Mouse (Mus musculus): Measurements from ENCODE around the gene Nup107. TPM values are rescaled to one million over a fixed set of nuclear protein-coding genes. Genes with fewer than 3 reads are reported as not detected.

Gene Nup107
- total RNA-seq, 2 experiments from 2014 or later = 85.6 to 111 TPM

- no peak for ATAC-seq (replicated peaks; ENCODE audit: poor library complexity)
Measured at GRCm38 (mm10) chr10:117753711-117754608, 38.5 kb downstream of the Nup107 start.

GRCm38 (mm10) chr10:117752851-117753647 is 39.5 kb downstream of the Nup107 start:
- ATAC-seq (replicated peaks; ENCODE audit: poor library complexity) = no peak

- no peak for ATAC-seq (replicated peaks; ENCODE audit: poor library complexity)
Measured at GRCm38 (mm10) chr10:117752304-117752821, 40.1 kb downstream of the Nup107 start.

- ATAC-seq (replicated peaks; ENCODE audit: poor library complexity) = no peak
Measured at GRCm38 (mm10) chr10:117751744-117752143, 40.8 kb downstream of the Nup107 start.

GRCm38 (mm10) chr10:117751282-117751610 is 41.3 kb downstream of the Nup107 start:
- ATAC-seq (replicated peaks; ENCODE audit: poor library complexity) = no peak

- ATAC-seq (replicated peaks; ENCODE audit: poor library complexity) = no peak
Measured at GRCm38 (mm10) chr10:117750529-117751281, 41.8 kb downstream of the Nup107 start.

- ATAC-seq (replicated peaks; ENCODE audit: poor library complexity) = no peak
Measured at GRCm38 (mm10) chr10:117749787-117750343, 42.6 kb downstream of the Nup107 start.

- ATAC-seq (replicated peaks; ENCODE audit: poor library complexity) = no peak
Measured at GRCm38 (mm10) chr10:117749050-117749686, 43.3 kb downstream of the Nup107 start.

- no peak for ATAC-seq (replicated peaks; ENCODE audit: poor library complexity)
Measured at GRCm38 (mm10) chr10:117748276-117749049, 44.0 kb downstream of the Nup107 start.

- ATAC-seq (replicated peaks; ENCODE audit: poor library complexity) = no peak
Measured at GRCm38 (mm10) chr10:117747711-117748110, 44.8 kb downstream of the Nup107 start.

- peak; percentile 89 for ATAC-seq (replicated peaks; ENCODE audit: poor library complexity)
Measured at GRCm38 (mm10) chr10:117746297-117746883, 46.1 kb downstream of the Nup107 start, which contains the start of gene Slc35e3. TSS of gene Slc35e3 (minus strand) at chr10:117746365.

- ATAC-seq (replicated peaks; ENCODE audit: poor library complexity) = peak; percentile 40
Measured at GRCm38 (mm10) chr10:117745570-117746296, 46.8 kb downstream of the Nup107 start.

- ATAC-seq (replicated peaks; ENCODE audit: poor library complexity) = no peak
Measured at GRCm38 (mm10) chr10:117743917-117744316, 48.6 kb downstream of the Nup107 start.

- no peak for ATAC-seq (replicated peaks; ENCODE audit: poor library complexity)
Measured at GRCm38 (mm10) chr10:117743182-117743581, 49.3 kb downstream of the Nup107 start.

- no peak for ATAC-seq (replicated peaks; ENCODE audit: poor library complexity)
Measured at GRCm38 (mm10) chr10:117742618-117743017, 49.9 kb downstream of the Nup107 start.

GRCm38 (mm10) chr10:117741698-117742475 is 50.6 kb downstream of the Nup107 start:
- ATAC-seq (replicated peaks; ENCODE audit: poor library complexity) = no peak

- ATAC-seq (replicated peaks; ENCODE audit: poor library complexity) = no peak
Measured at GRCm38 (mm10) chr10:117740921-117741320, 51.6 kb downstream of the Nup107 start.
